Mouse (Mus musculus) stomach, embryonic 14.5 days (tissue): Measurements from ENCODE around the gene Kcnc1. TPM values are rescaled to one million over a fixed set of nuclear protein-coding genes. Genes with fewer than 3 reads are reported as not detected.

Experiments used
- ATAC-seq: fragments of 200-750 bp; cut with Nextera tagmentation; 2 replicates; pipeline ENCODE4 v1.8.0; 2017; ENCODE audit warnings: low read depth, moderate TSS enrichment; ENCODE audit not compliant: insufficient number of reproducible peaks, insufficient read depth, low FRiP score
- H3K27ac ChIP-seq: fragments of 300-500 bp; sonication (generic); 2 replicates; pipeline ENCODE4 v1.5.1; 2014; ENCODE audit warnings: mild to moderate bottlenecking, low read length, moderate library complexity, mixed read lengths
- H3K27me3 ChIP-seq: fragments of 300-500 bp; sonication (generic); 2 replicates; pipeline ENCODE4 v1.6.1; 2014; ENCODE audit warnings: low read length, control low read depth, mixed read lengths; ENCODE audit not compliant: control insufficient read depth, insufficient read depth
- H3K36me3 ChIP-seq: fragments of 300-500 bp; sonication (generic); 2 replicates; pipeline ENCODE4 v1.6.1; 2014; ENCODE audit warnings: mild to moderate bottlenecking, control low read depth, low read length, moderate library complexity, mixed read lengths; ENCODE audit not compliant: control insufficient read depth, insufficient read depth
- H3K4me1 ChIP-seq: fragments of 300-500 bp; sonication (generic); 2 replicates; pipeline ENCODE4 v1.6.1; 2014; ENCODE audit warnings: low read length, control low read depth, mixed read lengths; ENCODE audit not compliant: control insufficient read depth, insufficient read depth
- H3K4me2 ChIP-seq: fragments of 300-500 bp; sonication (generic); replicated peaks from 2 replicates; pipeline ENCODE4 v1.6.1; 2014; ENCODE audit warnings: low read depth, low read length, control low read depth
- H3K4me3 ChIP-seq: fragments of 300-500 bp; sonication (generic); 2 replicates; pipeline ENCODE4 v1.5.1; 2014; ENCODE audit warnings: low read depth, low read length, control low read depth
- H3K9ac ChIP-seq: fragments of 300-500 bp; sonication (generic); replicated peaks from 2 replicates; pipeline ENCODE4 v1.6.1; 2014; ENCODE audit warnings: low read depth, mild to moderate bottlenecking, control low read depth, low read length, moderate library complexity, mixed read lengths
- H3K9me3 ChIP-seq: fragments of 300-500 bp; sonication (generic); 2 replicates; pipeline ENCODE4 v1.6.1; 2016; ENCODE audit warnings: low read depth, low read length, control low read depth; ENCODE audit not compliant: control insufficient read depth
- WGBS: fragments of 180-500 bp; shearing (Covaris S2); extraction: QIAGEN DNeasy Blood & Tissue Kit; methylation state at CpG from one replicate; pipeline ENCODE4 v1.1.7; 2014; 5-methylcytosine and 5-hydroxymethylcytosine counted together
- polyA plus RNA-seq: library from polyadenylated mRNA; unstranded; fragments of >200 nt; fragmentation: Nextera tagmentation; extraction: Ambion mirVana; gene quantifications from 2 replicates; pipeline ENCODE4 v1.2.1, GENCODE M21; 2014

Gene Kcnc1
- polyA plus RNA-seq, 1 experiment from 2014 or later = 0.51 TPM

- Histone ChIP-seq H3K4me1 (0 out of 2 replicates have a peak, but pooled peaks cover 2% of the 10 kb centered on the region), H3K9me3 (no peaks in the 10 kb centered on the region), H3K36me3 (no peaks in the 10 kb centered on the region), H3K27me3 (no peaks in the 10 kb centered on the region), H3K4me3 (no peak overlapping the region), H3K27ac (no peak overlapping the region), H3K9ac (no peak overlapping the region), H3K4me2 (no peak overlapping the region)
- 76% methylated on average over 6 of the region's 6 CpGs for WGBS
- ATAC-seq = no peak
Observed at GRCm38 (mm10) chr7:46445896-46446295, 49.6 kb downstream of the Kcnc1 start.

- WGBS = 40% methylated on average over 9 of the region's 9 CpGs
- H3K27ac ChIP-seq = no peak overlapping the region
- H3K4me1 ChIP-seq = 0 out of 2 replicates have a peak, but pooled peaks cover 2% of the 10 kb centered on the region
- no peaks in the 10 kb centered on the region for H3K36me3 ChIP-seq
- no peaks in the 10 kb centered on the region for H3K9me3 ChIP-seq
- ATAC-seq = no peak
- H3K4me2 ChIP-seq = no peak overlapping the region
- H3K9ac ChIP-seq = no peak overlapping the region
- no peak overlapping the region for H3K4me3 ChIP-seq
- no peaks in the 10 kb centered on the region for H3K27me3 ChIP-seq
Observed at GRCm38 (mm10) chr7:46447473-46448165, 51.3 kb downstream of the Kcnc1 start.

GRCm38 (mm10) chr7:46448922-46449645 lies 52.8 kb downstream of the Kcnc1 start:
- H3K27ac ChIP-seq = no peak overlapping the region
- 54% methylated on average over 6 of the region's 6 CpGs for WGBS
- no peak overlapping the region for H3K9ac ChIP-seq
- no peaks in the 10 kb centered on the region for H3K36me3 ChIP-seq
- no peak overlapping the region for H3K4me2 ChIP-seq
- H3K27me3 ChIP-seq = no peaks in the 10 kb centered on the region
- ATAC-seq = no peak
- no peaks in the 10 kb centered on the region for H3K9me3 ChIP-seq
- no peak overlapping the region for H3K4me3 ChIP-seq
- H3K4me1 ChIP-seq = 0 out of 2 replicates have a peak, but pooled peaks cover 2% of the 10 kb centered on the region

GRCm38 (mm10) chr7:46453930-46454679 lies 57.8 kb downstream of the Kcnc1 start:
- no peak for ATAC-seq
- H3K9ac ChIP-seq = no peak overlapping the region

GRCm38 (mm10) chr7:46457889-46458288 lies 61.6 kb downstream of the Kcnc1 start:
- H3K9me3 ChIP-seq = no peaks in the 10 kb centered on the region
- H3K27ac ChIP-seq = no peak overlapping the region
- H3K4me1 ChIP-seq = no peaks in the 10 kb centered on the region
- H3K27me3 ChIP-seq = no peaks in the 10 kb centered on the region
- no peak overlapping the region for H3K4me2 ChIP-seq
- 0 out of 2 replicates have a peak, but pooled peaks have one; percentile 6 for ATAC-seq
- no peak overlapping the region for H3K4me3 ChIP-seq
- WGBS = 61% methylated on average over 3 of the region's 3 CpGs
- no peaks in the 10 kb centered on the region for H3K36me3 ChIP-seq
- H3K9ac ChIP-seq = no peak overlapping the region

More at GRCm38 (mm10) chr7:46453930-46454679, 57.8 kb downstream of the Kcnc1 start:
- Histone ChIP-seq H3K4me3 (no peak overlapping the region), H3K4me2 (no peak overlapping the region), H3K4me1 (no peaks in the 10 kb centered on the region), H3K27ac (no peak overlapping the region), H3K36me3 (no peaks in the 10 kb centered on the region), H3K9me3 (no peaks in the 10 kb centered on the region), H3K27me3 (no peaks in the 10 kb centered on the region)
- 53% methylated on average over 10 of the region's 10 CpGs for WGBS

- Histone ChIP-seq H3K4me3 (no peak overlapping the region), H3K9ac (no peak overlapping the region), H3K4me1 (no peaks in the 10 kb centered on the region), H3K36me3 (no peaks in the 10 kb centered on the region), H3K9me3 (no peaks in the 10 kb centered on the region), H3K4me2 (no peak overlapping the region), H3K27me3 (no peaks in the 10 kb centered on the region), H3K27ac (no peak overlapping the region)
- whole genome bisulfite sequencing = 75% methylated on average over 2 of the region's 2 CpGs
- no peak for ATAC-seq
Observed at GRCm38 (mm10) chr7:46459200-46459599, 62.9 kb downstream of the Kcnc1 start.

GRCm38 (mm10) chr7:46459605-46460245 lies 63.4 kb downstream of the Kcnc1 start:
- 61% methylated on average over 9 of the region's 9 CpGs for WGBS
- Histone ChIP-seq H3K4me2 (no peak overlapping the region), H3K4me1 (no peaks in the 10 kb centered on the region), H3K4me3 (no peak overlapping the region), H3K27ac (no peak overlapping the region), H3K36me3 (no peaks in the 10 kb centered on the region), H3K9ac (no peak overlapping the region), H3K9me3 (no peaks in the 10 kb centered on the region), H3K27me3 (no peaks in the 10 kb centered on the region)
- 0 out of 2 replicates have a peak, but pooled peaks have one; percentile 14 for ATAC-seq

- WGBS = 67% methylated on average over 8 of the region's 8 CpGs
- no peak overlapping the region for H3K9ac ChIP-seq
- H3K36me3 ChIP-seq = no peaks in the 10 kb centered on the region
- H3K4me1 ChIP-seq = 0 out of 2 replicates have a peak, but pooled peaks cover 3% of the 10 kb centered on the region
- no peaks in the 10 kb centered on the region for H3K9me3 ChIP-seq
- no peaks in the 10 kb centered on the region for H3K27me3 ChIP-seq
- no peak overlapping the region for H3K4me3 ChIP-seq
- no peak for ATAC-seq
- H3K4me2 ChIP-seq = no peak overlapping the region
- no peak overlapping the region for H3K27ac ChIP-seq
Observed at GRCm38 (mm10) chr7:46462287-46462686, 66.0 kb downstream of the Kcnc1 start.
